In genomic region chr14:113651296-113651695, GRCm38 (mm10) we compare ENCODE assay signal across 16 mouse cellular contexts.
"Had no signal": no experiment of that assay in that cellular context is flagged by ENCODE, and none has a peak within 500 bp of the region (broad histone marks: within the 10 kb centered on the region; RNA-seq: fewer than 3 reads in every experiment).

No protein-coding gene starts in this region.

- H3K36me3 ChIP-seq: neural tube, embryonic 13.5 days; neural tube, embryonic 15.5 days; stomach, embryonic 15.5 days had no signal

- H3K4me1 ChIP-seq: neural tube, embryonic 13.5 days; neural tube, embryonic 15.5 days; stomach, embryonic 15.5 days had no signal

- H3K27ac ChIP-seq: neural tube, embryonic 13.5 days; neural tube, embryonic 15.5 days; stomach, embryonic 15.5 days; stomach, postnatal 0 days had no signal

- H3K9ac ChIP-seq: neural tube, embryonic 13.5 days; neural tube, embryonic 15.5 days; stomach, embryonic 15.5 days had no signal

- H3K4me3 ChIP-seq: neural tube, embryonic 13.5 days; neural tube, embryonic 15.5 days; stomach, embryonic 15.5 days had no signal

- H3K4me2 ChIP-seq: neural tube, embryonic 13.5 days; neural tube, embryonic 15.5 days; stomach, embryonic 15.5 days had no signal

- DNase-seq: retina, postnatal 1 day; right cerebral cortex, adult 18-20 months; right cerebral cortex, postnatal 14 days; right cerebral cortex, postnatal 25 days; right cerebral cortex, postnatal 4 days; spleen, adult 18-20 months; thymus, adult 18-20 months; thymus, adult 2 months; thymus, postnatal 14 days; thymus, postnatal 25 days; thymus, postnatal 36 days; thymus, postnatal 4 days had no signal

- H3K27me3 ChIP-seq: neural tube, embryonic 13.5 days; neural tube, embryonic 15.5 days; stomach, embryonic 15.5 days had no signal

- H3K9me3 ChIP-seq: neural tube, embryonic 13.5 days; neural tube, embryonic 15.5 days; stomach, embryonic 15.5 days had no signal
